Mouse (Mus musculus): ENCODE measurements at regions not wholly inside any gene's neighbourhood (a gene's known extent, or its start where the extent isn't known, plus 50 kb on each side); places are given as distances from the start of the nearest gene placed in this dataset.

DNA sequence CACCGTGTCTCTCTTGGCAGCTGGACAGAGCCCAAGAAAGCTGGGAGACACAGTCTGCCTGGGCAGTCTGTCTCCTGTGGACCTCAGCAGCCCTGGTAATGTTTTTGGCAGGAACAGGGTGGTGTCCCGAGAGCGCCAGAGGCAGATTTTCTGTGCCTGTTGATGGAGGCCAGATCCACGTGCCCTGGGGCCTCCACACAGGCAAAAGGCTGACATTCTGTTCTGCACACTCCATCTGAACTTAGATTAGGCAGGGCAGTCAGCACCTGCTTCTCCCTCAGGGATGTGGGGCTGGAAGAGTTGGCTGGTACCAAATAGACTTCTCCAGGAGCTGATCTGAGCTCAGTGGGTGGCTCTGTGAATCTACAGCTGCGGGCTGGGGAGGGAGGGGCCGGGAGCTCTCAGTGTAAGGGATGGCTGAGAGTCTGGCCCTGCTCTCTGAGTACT lies 83.8 kb downstream of the Gadd45g start:
- TF ChIP-seq MYOG (IDR thresholded peaks at IDR 0.05; ENCODE audit: control insufficient read depth, extremely low read depth, insufficient read length) (no peak), CTCF (IDR thresholded peaks at IDR 0.05; ENCODE audit: control insufficient read depth, insufficient read depth, insufficient read length) (no peak), MYOD1 (IDR thresholded peaks at IDR 0.05; ENCODE audit: control insufficient read depth, insufficient read length, low read depth) (no peak), MAX (IDR thresholded peaks at IDR 0.05) (no peak), USF1 (IDR thresholded peaks at IDR 0.05; ENCODE audit: low read depth) (no peak)

All from C2C12 (cell line).